Mouse (Mus musculus): ENCODE data around the gene Mroh8. TPM values are rescaled to one million over a fixed set of nuclear protein-coding genes. Genes with fewer than 3 reads are reported as not detected.
"Not testable (repeated sequence)": the region's sequence is repeated elsewhere in the genome, so short reads cannot be mapped to it uniquely, and the experiment has no call there.

Gene Mroh8
- polyA plus RNA-seq, 1 experiment: not detected

DNA sequence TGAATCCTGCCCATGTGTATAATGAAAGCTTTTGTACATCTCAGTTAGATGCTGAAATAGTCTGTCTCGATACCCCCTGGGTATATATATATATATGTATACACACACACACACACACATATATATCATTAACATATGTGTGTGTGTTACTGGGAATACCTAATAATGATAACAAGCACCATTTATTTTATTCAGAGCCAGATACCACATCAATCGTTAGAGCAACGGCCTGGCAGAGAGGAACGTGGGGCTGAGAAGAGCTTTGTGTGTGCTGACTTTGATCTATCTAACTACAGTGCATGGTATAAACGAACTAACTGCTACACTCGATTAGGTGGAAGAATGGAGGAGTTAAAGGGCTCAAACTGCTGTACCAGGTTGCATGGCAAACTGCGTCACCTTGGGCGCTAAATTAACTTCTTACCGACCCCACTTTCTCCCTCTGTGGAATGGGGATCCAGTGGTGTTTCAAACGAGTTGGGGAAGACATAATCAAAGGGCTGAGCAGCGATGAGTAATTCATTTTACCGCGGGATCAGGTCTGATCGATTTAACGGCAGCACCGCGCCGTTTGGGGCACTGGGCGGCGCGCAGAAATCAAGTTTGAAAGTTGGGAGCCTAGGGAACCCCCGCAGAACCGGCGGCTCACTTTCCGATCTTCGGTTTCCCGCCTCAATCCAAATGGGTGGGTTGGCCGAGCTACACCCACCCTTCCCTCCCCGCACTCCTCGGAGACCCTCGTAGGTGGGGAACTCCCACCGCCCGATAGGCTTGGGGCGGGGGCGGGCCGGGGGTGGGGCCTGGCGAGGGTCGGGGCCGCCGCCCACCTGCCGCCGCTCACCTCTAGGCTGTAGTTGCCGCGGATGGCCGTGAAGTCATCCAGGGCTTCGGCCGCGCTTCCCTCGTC lies 75.6 kb downstream of the Mroh8 start:
- Histone ChIP-seq H3K27ac (ENCODE audit: insufficient read depth, low read depth, low read length) (peak overlapping the region; percentile 32; the same call in 1 of the 2 replicates), H3K4me1 (ENCODE audit: control insufficient read depth, insufficient read depth, low read length) (peaks cover 10% of the 10 kb centered on the region), H3K4me3 (ENCODE audit: insufficient read depth, low read length) (peak overlapping the region; percentile 89)
- TF ChIP-seq POLR2A (IDR thresholded peaks at IDR 0.05; ENCODE audit: borderline replicate concordance, low read depth, low read length) (no peak), CTCF (IDR thresholded peaks at IDR 0.05; ENCODE audit: low read depth, low read length) (no peak)

DNA sequence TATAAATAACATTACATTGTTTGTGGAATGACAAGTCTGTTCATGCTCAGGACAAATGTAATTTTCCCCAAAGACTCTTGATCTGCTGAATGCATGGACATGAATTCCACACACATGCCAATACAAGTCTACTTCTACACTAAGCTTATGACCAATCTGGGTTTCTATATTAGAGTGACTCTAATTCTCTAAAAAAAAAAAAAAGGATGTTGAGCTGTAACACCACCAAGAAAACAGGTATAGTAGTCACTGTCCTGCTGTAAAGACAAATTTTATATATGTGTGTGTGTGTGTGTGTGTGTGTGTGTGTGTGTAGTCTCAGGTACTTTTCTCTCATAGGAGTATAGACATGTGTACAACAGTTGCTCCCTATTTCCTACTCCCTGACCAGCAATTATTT lies 76.3 kb downstream of the Mroh8 start:
- no peak overlapping the region for H3K4me3 ChIP-seq (ENCODE audit: insufficient read depth, low read length)
- H3K27ac ChIP-seq (ENCODE audit: insufficient read depth, low read depth, low read length): no peak overlapping the region
- TF ChIP-seq CTCF (IDR thresholded peaks at IDR 0.05; ENCODE audit: low read depth, low read length) (no peak), POLR2A (IDR thresholded peaks at IDR 0.05; ENCODE audit: borderline replicate concordance, low read depth, low read length) (no peak)
- peaks cover 8% of the 10 kb centered on the region for H3K4me1 ChIP-seq (ENCODE audit: control insufficient read depth, insufficient read depth, low read length)

DNA sequence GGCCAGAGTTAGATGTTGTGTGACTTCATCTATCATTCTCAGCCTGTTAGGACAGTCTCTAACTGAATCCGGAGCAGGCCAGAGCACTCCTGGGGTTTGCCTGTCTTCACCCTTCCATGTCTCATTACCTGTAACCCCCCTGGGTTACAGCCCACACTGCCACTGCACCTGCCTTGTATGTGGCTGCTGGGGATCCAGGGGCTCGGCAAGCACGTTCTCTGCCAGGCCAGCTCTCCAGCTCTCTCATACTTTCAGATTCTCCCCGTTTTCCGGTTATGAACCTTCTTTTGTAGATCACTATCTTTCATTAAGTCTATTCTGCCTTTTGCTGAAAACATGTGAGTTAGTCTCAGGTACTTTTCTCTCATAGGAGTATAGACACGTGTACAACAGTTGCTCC lies 77.0 kb downstream of the Mroh8 start:
- Histone ChIP-seq H3K4me1 (ENCODE audit: control insufficient read depth, insufficient read depth, low read length) (peaks cover 8% of the 10 kb centered on the region), H3K27ac (ENCODE audit: insufficient read depth, low read depth, low read length) (no peak overlapping the region), H3K4me3 (ENCODE audit: insufficient read depth, low read length) (no peak overlapping the region)
- TF ChIP-seq CTCF (IDR thresholded peaks at IDR 0.05; ENCODE audit: low read depth, low read length): no peak
- TF ChIP-seq POLR2A (IDR thresholded peaks at IDR 0.05; ENCODE audit: borderline replicate concordance, low read depth, low read length): no peak

DNA sequence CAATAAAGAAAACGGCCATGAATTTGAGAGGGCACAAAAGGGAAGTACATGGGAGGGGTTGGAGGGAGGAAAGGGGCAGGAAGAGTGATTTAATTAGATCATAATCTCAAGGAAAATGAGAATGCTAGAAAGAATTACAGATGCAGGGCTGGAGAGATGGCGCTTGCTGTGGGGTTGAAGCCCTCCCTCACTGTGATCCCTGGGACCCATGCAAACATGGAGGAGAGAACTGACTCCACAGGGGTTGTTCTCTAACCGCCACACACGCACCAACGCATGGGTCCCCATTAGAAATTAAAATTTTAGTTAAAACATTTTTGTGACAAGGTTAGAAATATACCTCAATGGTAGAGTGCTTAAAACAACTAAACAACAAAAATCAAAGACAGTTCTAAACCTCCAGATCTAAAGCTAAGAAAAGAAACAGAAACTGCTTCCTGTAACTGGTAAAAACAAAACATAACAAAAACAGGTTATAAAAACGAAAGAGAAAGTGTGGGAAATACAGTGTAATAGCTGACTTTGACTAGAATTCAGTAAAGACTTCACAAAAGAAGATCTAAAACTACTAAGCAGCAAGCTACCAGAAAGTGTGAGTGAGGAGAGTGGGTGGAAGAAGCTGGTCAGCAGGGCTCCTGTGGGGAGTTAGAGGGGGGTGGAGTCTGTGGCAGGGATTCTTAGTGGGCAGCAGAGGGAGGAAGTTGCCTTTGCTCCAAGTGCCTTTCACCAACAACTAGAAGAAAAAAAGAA lies 78.1 kb downstream of the Mroh8 start:
- Histone ChIP-seq H3K27ac (ENCODE audit: insufficient read depth, low read depth, low read length) (peak overlapping the region; percentile 87), H3K4me3 (ENCODE audit: insufficient read depth, low read length) (peak overlapping the region; percentile 56)
- no peak for TF ChIP-seq POLR2A (IDR thresholded peaks at IDR 0.05; ENCODE audit: borderline replicate concordance, low read depth, low read length)
- no peak for TF ChIP-seq CTCF (IDR thresholded peaks at IDR 0.05; ENCODE audit: low read depth, low read length)

DNA sequence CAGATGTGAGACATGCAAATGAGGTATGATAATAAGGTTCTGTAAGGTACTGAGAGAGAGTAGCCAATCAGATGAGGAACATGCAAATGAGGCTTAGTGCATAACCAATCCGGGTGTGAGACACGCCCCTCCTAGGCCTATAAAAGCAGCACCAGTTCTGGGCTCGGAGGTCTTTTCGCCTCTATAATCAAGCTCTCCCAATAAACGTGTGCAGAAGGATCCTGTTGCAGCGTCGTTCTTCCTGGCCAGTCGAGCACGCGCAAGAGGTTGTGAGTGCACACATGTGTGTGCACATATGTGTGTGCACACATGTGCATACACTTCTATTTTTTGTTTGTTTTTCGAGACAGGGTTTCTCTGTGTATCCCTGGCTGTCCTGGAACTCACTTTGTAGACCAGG lies 80.9 kb downstream of the Mroh8 start:
- not testable (repeated sequence) for H3K4me3 ChIP-seq (ENCODE audit: insufficient read depth, low read length); H3K27ac ChIP-seq (ENCODE audit: insufficient read depth, low read depth, low read length)

More for the DNA sequence above, 78.1 kb downstream of the Mroh8 start:
- H3K4me1 ChIP-seq (ENCODE audit: control insufficient read depth, insufficient read depth, low read length): peaks cover 8% of the 10 kb centered on the region

DNA sequence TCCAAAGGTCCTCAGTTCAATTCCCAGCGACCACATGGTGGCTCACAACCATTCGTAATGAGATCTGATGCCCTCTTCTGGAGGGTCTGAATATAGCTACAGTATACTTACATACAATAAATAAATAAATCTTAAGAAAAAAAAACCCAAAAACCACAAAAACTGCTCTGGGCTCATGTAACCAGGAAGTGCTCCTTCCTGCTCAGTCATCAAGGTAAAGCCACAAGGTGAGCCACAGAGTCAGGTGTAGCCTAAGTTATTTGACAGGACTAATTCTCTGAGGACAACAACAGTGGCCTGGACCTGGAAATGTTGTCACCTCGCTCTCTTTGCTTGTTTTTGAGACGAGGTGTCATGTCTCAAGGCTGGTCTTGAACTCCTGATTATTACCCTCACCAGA lies 88.7 kb downstream of the Mroh8 start:
- Histone ChIP-seq H3K27ac (ENCODE audit: insufficient read depth, low read depth, low read length) (no peak overlapping the region), H3K4me3 (ENCODE audit: insufficient read depth, low read length) (no peak overlapping the region), H3K4me1 (ENCODE audit: control insufficient read depth, insufficient read depth, low read length) (peaks cover 7% of the 10 kb centered on the region)
- TF ChIP-seq POLR2A (IDR thresholded peaks at IDR 0.05; ENCODE audit: borderline replicate concordance, low read depth, low read length) (no peak), CTCF (IDR thresholded peaks at IDR 0.05; ENCODE audit: low read depth, low read length) (no peak)

More for the DNA sequence above, 80.9 kb downstream of the Mroh8 start:
- H3K4me1 ChIP-seq (ENCODE audit: control insufficient read depth, insufficient read depth, low read length): not testable (repeated sequence)

- H3K4me3 ChIP-seq (ENCODE audit: insufficient read depth, low read length): no peak overlapping the region
- H3K4me1 ChIP-seq (ENCODE audit: control insufficient read depth, insufficient read depth, low read length): peaks cover 7% of the 10 kb centered on the region
- no peak for TF ChIP-seq CTCF (IDR thresholded peaks at IDR 0.05; ENCODE audit: low read depth, low read length)
- TF ChIP-seq POLR2A (IDR thresholded peaks at IDR 0.05; ENCODE audit: borderline replicate concordance, low read depth, low read length): no peak
- H3K27ac ChIP-seq (ENCODE audit: insufficient read depth, low read depth, low read length): peak overlapping the region; percentile 36
Observed at GRCm38 (mm10) chr2:157187223-157187622, 92.1 kb downstream of the Mroh8 start.

GRCm38 (mm10) chr2:157186504-157186903 lies 92.8 kb downstream of the Mroh8 start:
- TF ChIP-seq CTCF (IDR thresholded peaks at IDR 0.05; ENCODE audit: low read depth, low read length) (no peak), POLR2A (IDR thresholded peaks at IDR 0.05; ENCODE audit: borderline replicate concordance, low read depth, low read length) (no peak)
- Histone ChIP-seq H3K27ac (ENCODE audit: insufficient read depth, low read depth, low read length) (no peak overlapping the region), H3K4me3 (ENCODE audit: insufficient read depth, low read length) (no peak overlapping the region), H3K4me1 (ENCODE audit: control insufficient read depth, insufficient read depth, low read length) (peaks cover 7% of the 10 kb centered on the region)

- Histone ChIP-seq H3K4me1 (ENCODE audit: control insufficient read depth, insufficient read depth, low read length) (peaks cover 7% of the 10 kb centered on the region), H3K27ac (ENCODE audit: insufficient read depth, low read depth, low read length) (no peak overlapping the region), H3K4me3 (ENCODE audit: insufficient read depth, low read length) (no peak overlapping the region)
- no peak for TF ChIP-seq CTCF (IDR thresholded peaks at IDR 0.05; ENCODE audit: low read depth, low read length)
Observed at GRCm38 (mm10) chr2:157185022-157185660, 94.2 kb downstream of the Mroh8 start.

GRCm38 (mm10) chr2:157178167-157178566 lies 101.2 kb downstream of the Mroh8 start:
- no peaks in the 10 kb centered on the region for H3K4me1 ChIP-seq (ENCODE audit: control insufficient read depth, insufficient read depth, low read length)
- H3K27ac ChIP-seq (ENCODE audit: insufficient read depth, low read depth, low read length): no peak overlapping the region
- TF ChIP-seq POLR2A (IDR thresholded peaks at IDR 0.05; ENCODE audit: borderline replicate concordance, low read depth, low read length) (no peak), CTCF (IDR thresholded peaks at IDR 0.05; ENCODE audit: low read depth, low read length) (no peak)
- H3K4me3 ChIP-seq (ENCODE audit: insufficient read depth, low read length): no peak overlapping the region

All from bone marrow macrophage, adult 2 months (primary cell).